Mouse (Mus musculus) forebrain, embryonic 15.5 days (tissue): Measurements from ENCODE around the gene Ces2g. TPM values are rescaled to one million over a fixed set of nuclear protein-coding genes. Genes with fewer than 3 reads are reported as not detected.

ENCODE experiments used
- ATAC-seq: fragments of 200-750 bp; cut with Nextera tagmentation; replicated peaks from 2 replicates; pipeline ENCODE4 v1.8.0; 2017; ENCODE audit warnings: mild to moderate bottlenecking, moderate TSS enrichment, moderate library complexity
- H3K27ac ChIP-seq: fragments of 300-500 bp; sonication (generic); replicated peaks from 2 replicates; pipeline ENCODE4 v1.5.1; 2015; ENCODE audit warnings: mild to moderate bottlenecking, inconsistent platforms
- H3K27me3 ChIP-seq: fragments of 300-500 bp; sonication (generic); 2 replicates; pipeline ENCODE4 v1.6.1; 2015; ENCODE audit warnings: inconsistent platforms
- H3K36me3 ChIP-seq: fragments of 300-500 bp; sonication (generic); 2 replicates; pipeline ENCODE4 v1.6.1; 2015; ENCODE audit warnings: mild to moderate bottlenecking, inconsistent platforms
- H3K4me1 ChIP-seq: fragments of 300-500 bp; sonication (generic); 2 replicates; pipeline ENCODE4 v1.6.1; 2015; ENCODE audit warnings: inconsistent platforms
- H3K4me2 ChIP-seq: fragments of 300-500 bp; sonication (generic); replicated peaks from 2 replicates; pipeline ENCODE4 v1.6.1; 2015; ENCODE audit warnings: mild to moderate bottlenecking, inconsistent platforms
- H3K4me3 ChIP-seq: fragments of 300-500 bp; sonication (generic); 2 replicates; pipeline ENCODE4 v1.5.1; 2015; ENCODE audit warnings: mild to moderate bottlenecking, inconsistent platforms
- H3K9ac ChIP-seq: fragments of 300-500 bp; sonication (generic); replicated peaks from 2 replicates; pipeline ENCODE4 v1.6.1; 2015; ENCODE audit warnings: mild to moderate bottlenecking, inconsistent platforms
- H3K9me3 ChIP-seq: fragments of 300-500 bp; sonication (generic); 2 replicates; pipeline ENCODE4 v1.6.1; 2016; ENCODE audit warnings: inconsistent platforms
- WGBS: fragments of 180-500 bp; shearing (Covaris S2); methylation state at CpG from one replicate; pipeline ENCODE4 v1.1.7; 2015; ENCODE audit warnings: mixed read lengths; 5-methylcytosine and 5-hydroxymethylcytosine counted together
- polyA plus RNA-seq: library from polyadenylated mRNA; unstranded; fragments of >200 nt; fragmentation: Nextera tagmentation; extraction: Ambion mirVana; gene quantifications from 2 replicates; pipeline ENCODE4 v1.2.1, GENCODE M21; 2015

Gene Ces2g
- polyA plus RNA-seq, 1 experiment from 2014 or later = not detected

- ATAC-seq = no peak
- Histone ChIP-seq H3K27ac (no peak within 1 kb of the TSS), H3K9ac (no peak within 1 kb of the TSS), H3K4me2 (no peak within 1 kb of the TSS), H3K4me3 (no peak within 1 kb of the TSS), H3K27me3 (no peaks in the 10 kb centered on the region), H3K4me1 (no peaks in the 10 kb centered on the region), H3K9me3 (no peaks in the 10 kb centered on the region), H3K36me3 (no peaks in the 10 kb centered on the region)
- 83% methylated on average over 7 of the region's 7 CpGs for WGBS
Measured at GRCm38 (mm10) chr8:105000586-105000985, 39.1 kb downstream of the Ces2g start, which contains the start of gene Ces2h. TSS of gene Ces2h (plus strand) at chr8:105000853.

- no peak for ATAC-seq
- Histone ChIP-seq H3K9me3 (no peaks in the 10 kb centered on the region), H3K4me2 (no peak overlapping the region), H3K4me3 (no peak overlapping the region), H3K36me3 (no peaks in the 10 kb centered on the region), H3K9ac (no peak overlapping the region), H3K27me3 (no peaks in the 10 kb centered on the region), H3K27ac (no peak overlapping the region), H3K4me1 (no peaks in the 10 kb centered on the region)
- 93% methylated on average over 2 of the region's 2 CpGs for WGBS
Measured at GRCm38 (mm10) chr8:105010000-105010399, 48.5 kb downstream of the Ces2g start.

GRCm38 (mm10) chr8:105011136-105011535 lies 49.6 kb downstream of the Ces2g start:
- Histone ChIP-seq H3K27ac (no peak overlapping the region), H3K4me3 (no peak overlapping the region)
- 79% methylated on average over 12 of the region's 12 CpGs for WGBS

GRCm38 (mm10) chr8:105014391-105014790 lies 52.9 kb downstream of the Ces2g start:
- Histone ChIP-seq H3K9me3 (no peaks in the 10 kb centered on the region), H3K9ac (no peak overlapping the region), H3K27me3 (no peaks in the 10 kb centered on the region), H3K4me1 (no peaks in the 10 kb centered on the region), H3K36me3 (no peaks in the 10 kb centered on the region), H3K4me2 (no peak overlapping the region), H3K4me3 (no peak overlapping the region), H3K27ac (no peak overlapping the region)
- no peak for ATAC-seq
- WGBS = 90% methylated on average over 5 of the region's 5 CpGs

More at GRCm38 (mm10) chr8:105011136-105011535, 49.6 kb downstream of the Ces2g start:
- H3K4me1 ChIP-seq = no peaks in the 10 kb centered on the region
- H3K36me3 ChIP-seq = no peaks in the 10 kb centered on the region
- no peak for ATAC-seq
- H3K27me3 ChIP-seq = no peaks in the 10 kb centered on the region
- H3K4me2 ChIP-seq = no peak overlapping the region
- H3K9me3 ChIP-seq = no peaks in the 10 kb centered on the region
- H3K9ac ChIP-seq = no peak overlapping the region

Other genes with a start within 250 kb of the Ces2g start
- not detected in 2 replicates for gene Ces2a, start 227.7 kb upstream of the Ces2g start, polyA plus RNA-seq
- gene Ces2b, start 130.1 kb upstream of the Ces2g start, polyA plus RNA-seq = 0.20 TPM in 2 replicates
- not detected in 2 replicates for gene Ces2c, start 114.7 kb upstream of the Ces2g start, polyA plus RNA-seq
- gene Ces2e, start 35.5 kb upstream of the Ces2g start, polyA plus RNA-seq = not detected in 2 replicates
- gene Ces2f, start 14.4 kb upstream of the Ces2g start, polyA plus RNA-seq = not detected in 2 replicates
- gene Ces2h, start 39.1 kb downstream of the Ces2g start, polyA plus RNA-seq = not detected in 2 replicates
- not detected in 2 replicates for gene Ces3a, start 86.9 kb downstream of the Ces2g start, polyA plus RNA-seq
- not detected in 2 replicates for gene Ces3b, start 122.0 kb downstream of the Ces2g start, polyA plus RNA-seq
- gene Ces4a, start 170.1 kb downstream of the Ces2g start, polyA plus RNA-seq = 0.10 and 0.15 TPM in 2 replicates
- 33.4 and 35.4 TPM in 2 replicates for gene Cbfb, start 209.0 kb downstream of the Ces2g start, polyA plus RNA-seq